Mouse (Mus musculus) forebrain, embryonic 16.5 days (tissue): ENCODE results near the gene Parp6. TPM values are rescaled to one million over a fixed set of nuclear protein-coding genes. Genes with fewer than 3 reads are reported as not detected.

Experiments
- ATAC-seq: fragments of 200-750 bp; cut with Nextera tagmentation; 2 replicates; pipeline ENCODE4 v1.8.0; 2017; ENCODE audit warnings: mild to moderate bottlenecking, moderate library complexity
- H3K27ac ChIP-seq: fragments of 300-500 bp; sonication (generic); 2 replicates; pipeline ENCODE4 v1.5.1; 2014; ENCODE audit warnings: low read length, control low read depth
- H3K27me3 ChIP-seq: fragments of 300-500 bp; sonication (generic); replicated peaks from 2 replicates; pipeline ENCODE4 v1.6.1; 2014; ENCODE audit warnings: low read length; ENCODE audit not compliant: control insufficient read depth, insufficient read depth
- H3K36me3 ChIP-seq: fragments of 300-500 bp; sonication (generic); 2 replicates; pipeline ENCODE4 v1.6.1; 2014; ENCODE audit not compliant: control insufficient read depth, insufficient read depth
- H3K4me1 ChIP-seq: fragments of 300-500 bp; sonication (generic); replicated peaks from 2 replicates; pipeline ENCODE4 v1.6.1; 2014; ENCODE audit warnings: low read length; ENCODE audit not compliant: control insufficient read depth, insufficient read depth
- H3K4me2 ChIP-seq: fragments of 300-500 bp; sonication (generic); 2 replicates; pipeline ENCODE4 v1.6.1; 2014; ENCODE audit warnings: mild to moderate bottlenecking, low read length, control low read depth
- H3K4me3 ChIP-seq: fragments of 300-500 bp; sonication (generic); replicated peaks from 2 replicates; pipeline ENCODE4 v1.5.1; 2014; ENCODE audit warnings: mild to moderate bottlenecking, low read length, control low read depth
- H3K9ac ChIP-seq: fragments of 300-500 bp; sonication (generic); replicated peaks from 2 replicates; pipeline ENCODE4 v1.6.1; 2014; ENCODE audit warnings: low read depth, low read length, control low read depth
- H3K9me3 ChIP-seq: fragments of 300-500 bp; sonication (generic); 2 replicates; pipeline ENCODE4 v1.6.1; 2016; ENCODE audit warnings: low read length; ENCODE audit not compliant: control insufficient read depth
- WGBS: fragments of 180-500 bp; shearing (Covaris S2); extraction: QIAGEN DNeasy Blood & Tissue Kit; methylation state at CpG from one replicate; pipeline ENCODE4 v1.1.7; 2014; 5-methylcytosine and 5-hydroxymethylcytosine counted together
- polyA plus RNA-seq: library from polyadenylated mRNA; unstranded; fragments of >200 nt; fragmentation: Nextera tagmentation; extraction: Ambion mirVana; gene quantifications from 2 replicates; pipeline ENCODE4 v1.2.1, GENCODE M21; 2015

Gene Parp6
- polyA plus RNA-seq, 1 experiment from 2014 or later, result 232 TPM

DNA sequence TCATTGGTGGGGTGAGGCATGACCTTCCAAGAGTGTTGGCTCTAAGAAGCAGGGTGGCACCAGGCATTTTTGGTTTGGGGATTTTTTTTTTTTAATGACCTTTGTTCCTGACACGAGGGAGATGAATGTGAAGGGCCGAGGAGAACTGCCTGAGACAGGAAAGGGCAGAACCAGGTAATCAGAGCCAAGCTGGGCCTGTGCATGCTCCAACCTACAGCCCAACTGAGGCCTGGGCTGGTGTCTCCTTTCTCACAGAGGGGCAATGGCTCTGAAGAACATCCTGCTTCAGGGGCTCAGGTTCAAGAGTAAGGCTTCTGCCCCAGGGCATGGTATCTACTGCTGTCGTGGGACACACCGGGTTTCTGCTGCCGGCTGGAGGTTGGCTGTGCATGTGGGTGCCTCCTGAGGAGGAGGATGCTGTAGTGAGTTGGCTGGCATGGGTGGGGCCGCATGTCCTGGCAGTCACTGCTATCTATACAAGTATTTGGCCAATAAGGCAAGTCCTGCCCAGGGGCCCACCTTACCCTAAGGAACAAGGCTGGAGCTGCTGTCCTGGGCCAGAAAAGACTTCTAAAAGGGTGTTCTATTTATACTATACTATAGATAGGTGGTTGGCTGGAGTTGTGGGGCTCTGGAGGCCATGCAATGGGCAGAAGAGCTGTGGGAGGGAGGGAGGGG, 44.4 kb downstream of the Parp6 start:
- Histone ChIP-seq H3K9ac (no peak overlapping the region), H3K4me2 (no peak overlapping the region)

DNA sequence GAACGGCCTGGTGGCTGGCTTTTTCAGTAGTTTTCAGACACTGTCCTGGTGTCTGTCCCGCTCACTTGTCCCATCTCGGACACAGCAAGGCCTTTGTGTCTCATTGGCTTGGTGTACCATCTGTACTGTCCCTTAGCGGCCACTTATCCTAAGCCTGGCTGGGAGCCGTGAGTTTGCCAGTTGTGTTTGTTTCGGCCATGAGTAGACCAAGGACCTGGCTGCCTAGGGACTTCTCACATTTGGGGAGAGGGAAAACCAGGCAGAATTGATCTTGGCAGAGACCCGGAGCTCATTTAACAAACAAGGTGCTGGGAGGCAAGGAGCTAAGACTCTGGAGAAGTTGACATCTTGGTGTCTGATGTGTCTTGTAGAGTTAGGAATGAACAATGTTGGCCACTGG, 46.1 kb downstream of the Parp6 start:
- WGBS, result 78% methylated on average over 7 of the region's 7 CpGs
- no peak for ATAC-seq
- Histone ChIP-seq H3K4me3 (no peak overlapping the region), H3K27ac (no peak overlapping the region), H3K27me3 (no peaks in the 10 kb centered on the region), H3K9ac (no peak overlapping the region), H3K4me2 (no peak overlapping the region), H3K9me3 (no peaks in the 10 kb centered on the region), H3K4me1 (peaks cover 55% of the 10 kb centered on the region), H3K36me3 (peaks cover 19% of the 10 kb centered on the region)

More for the DNA sequence above, 44.4 kb downstream of the Parp6 start:
- Histone ChIP-seq H3K27ac (no peak overlapping the region), H3K27me3 (no peaks in the 10 kb centered on the region), H3K4me3 (no peak overlapping the region), H3K9me3 (no peaks in the 10 kb centered on the region), H3K4me1 (peaks cover 55% of the 10 kb centered on the region), H3K36me3 (peaks cover 6% of the 10 kb centered on the region)
- no peak for ATAC-seq
- WGBS, result 63% methylated on average over 6 of the region's 6 CpGs

- no peak for ATAC-seq
- WGBS, result 55% methylated on average over 3 of the region's 3 CpGs
Observed at GRCm38 (mm10) chr9:59663957-59664356, 46.9 kb downstream of the Parp6 start.

DNA sequence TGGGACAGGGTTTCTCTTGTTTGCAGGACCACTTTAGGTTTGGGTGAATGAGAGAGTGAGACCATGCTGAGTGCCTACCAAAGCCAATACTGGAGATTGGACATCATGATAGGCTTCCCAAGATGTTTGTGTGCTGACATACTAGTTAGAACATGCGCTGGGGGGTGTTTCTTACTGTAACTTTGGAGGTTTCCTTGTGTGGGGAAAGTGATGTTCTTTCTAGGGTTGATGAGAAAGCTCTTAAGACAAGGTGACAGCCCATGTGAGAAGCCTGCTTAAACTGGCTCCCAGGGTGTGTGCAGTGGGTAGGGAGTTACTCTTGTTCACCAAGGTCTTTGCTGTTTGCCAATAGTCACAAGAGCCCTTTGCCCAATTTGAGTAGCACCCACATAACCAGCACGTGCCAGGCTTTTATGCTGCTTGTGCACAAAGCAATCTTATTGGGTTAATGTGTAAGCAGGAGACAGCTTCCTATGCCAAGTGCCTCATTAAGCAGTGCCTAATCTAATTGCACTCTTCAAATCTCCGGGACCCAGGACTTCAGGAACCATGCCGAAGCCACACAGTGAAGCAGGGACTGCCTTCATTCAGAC, 47.7 kb downstream of the Parp6 start:
- no peaks in the 10 kb centered on the region for H3K9me3 ChIP-seq
- H3K27me3 ChIP-seq, result no peaks in the 10 kb centered on the region
- 38% methylated on average over 4 of the region's 4 CpGs for WGBS
- H3K9ac ChIP-seq, result no peak overlapping the region
- H3K36me3 ChIP-seq, result peaks cover 28% of the 10 kb centered on the region
- no peak overlapping the region for H3K4me3 ChIP-seq
- peak; percentile 36 for ATAC-seq
- no peak overlapping the region for H3K4me2 ChIP-seq
- no peak overlapping the region for H3K27ac ChIP-seq
- H3K4me1 ChIP-seq, result peaks cover 40% of the 10 kb centered on the region

More at GRCm38 (mm10) chr9:59663957-59664356, 46.9 kb downstream of the Parp6 start:
- Histone ChIP-seq H3K9me3 (no peaks in the 10 kb centered on the region), H3K27ac (no peak overlapping the region), H3K4me3 (no peak overlapping the region), H3K4me2 (no peak overlapping the region), H3K27me3 (no peaks in the 10 kb centered on the region), H3K9ac (no peak overlapping the region), H3K36me3 (peaks cover 25% of the 10 kb centered on the region), H3K4me1 (peaks cover 48% of the 10 kb centered on the region)

DNA sequence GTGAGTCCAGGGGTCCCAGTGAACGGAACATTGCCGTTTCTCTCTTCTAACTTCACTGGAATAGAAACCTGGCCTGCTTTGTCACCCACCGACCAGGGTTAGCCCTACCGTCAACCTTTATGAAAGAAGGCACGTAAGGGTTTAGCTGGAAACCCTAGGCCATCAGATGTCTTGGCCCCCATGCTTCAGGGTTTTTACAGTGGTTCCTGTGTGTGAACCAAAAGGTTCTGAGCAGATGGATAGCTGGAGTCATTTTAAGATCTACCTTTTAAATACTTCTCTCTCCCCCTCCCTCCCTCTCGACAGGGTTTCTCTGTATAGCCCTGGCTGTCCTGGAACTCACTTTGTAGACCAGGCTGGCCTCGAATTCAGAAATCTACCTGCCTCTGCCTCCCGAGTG, 48.9 kb downstream of the Parp6 start:
- ATAC-seq, result no peak

GRCm38 (mm10) chr9:59666813-59667212, 49.7 kb downstream of the Parp6 start:
- WGBS, result 100% methylated on average over 1 of the region's 1 CpGs
- Histone ChIP-seq H3K4me2 (no peak overlapping the region), H3K27me3 (no peaks in the 10 kb centered on the region), H3K4me1 (peaks cover 20% of the 10 kb centered on the region), H3K9ac (no peak overlapping the region), H3K27ac (no peak overlapping the region), H3K36me3 (peaks cover 38% of the 10 kb centered on the region), H3K4me3 (no peak overlapping the region), H3K9me3 (no peaks in the 10 kb centered on the region)
- no peak for ATAC-seq

More for the DNA sequence above, 48.9 kb downstream of the Parp6 start:
- Histone ChIP-seq H3K9ac (no peak overlapping the region), H3K27ac (no peak overlapping the region), H3K36me3 (peaks cover 36% of the 10 kb centered on the region), H3K4me2 (no peak overlapping the region), H3K4me3 (no peak overlapping the region), H3K4me1 (peaks cover 28% of the 10 kb centered on the region), H3K9me3 (no peaks in the 10 kb centered on the region), H3K27me3 (no peaks in the 10 kb centered on the region)
- WGBS, result 86% methylated on average over 8 of the region's 8 CpGs

- Histone ChIP-seq H3K4me3 (no peak overlapping the region), H3K36me3 (peaks cover 42% of the 10 kb centered on the region), H3K4me1 (peaks cover 16% of the 10 kb centered on the region), H3K9me3 (no peaks in the 10 kb centered on the region), H3K27ac (no peak overlapping the region), H3K9ac (no peak overlapping the region), H3K4me2 (no peak overlapping the region), H3K27me3 (no peaks in the 10 kb centered on the region)
- peak; percentile 47 for ATAC-seq
- 58% methylated on average over 4 of the region's 4 CpGs for WGBS
Observed at GRCm38 (mm10) chr9:59667250-59667649, 50.2 kb downstream of the Parp6 start.

DNA sequence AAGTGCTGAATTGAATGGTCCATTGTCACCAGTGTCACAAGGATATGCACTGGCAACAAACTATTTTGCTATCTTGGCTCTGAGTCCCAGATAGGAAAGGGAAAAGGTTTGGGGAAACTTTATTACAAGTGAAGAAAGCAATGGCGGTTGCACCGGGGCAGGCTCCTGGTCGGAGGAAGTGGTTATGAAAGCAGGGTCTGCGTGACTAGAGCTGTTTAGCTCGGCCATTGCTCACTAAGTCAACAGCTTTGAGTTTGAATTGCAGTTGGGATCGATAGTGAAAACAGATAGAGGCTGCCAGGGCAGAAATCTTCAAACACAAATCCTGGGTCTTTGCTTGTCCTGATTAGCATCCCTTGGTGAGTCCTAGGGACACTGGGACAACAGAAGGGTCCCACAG, 50.8 kb downstream of the Parp6 start:
- ATAC-seq, result no peak
- Histone ChIP-seq H3K9me3 (no peaks in the 10 kb centered on the region), H3K27ac (no peak overlapping the region), H3K27me3 (no peaks in the 10 kb centered on the region), H3K4me2 (no peak overlapping the region), H3K9ac (no peak overlapping the region), H3K36me3 (peaks cover 48% of the 10 kb centered on the region), H3K4me3 (no peak overlapping the region), H3K4me1 (peaks cover 14% of the 10 kb centered on the region)
- whole genome bisulfite sequencing, result 84% methylated on average over 6 of the region's 6 CpGs

GRCm38 (mm10) chr9:59668473-59668872, 51.4 kb downstream of the Parp6 start:
- ATAC-seq, result no peak
- 75% methylated on average over 7 of the region's 7 CpGs for WGBS
- no peak overlapping the region for H3K9ac ChIP-seq
- no peak overlapping the region for H3K27ac ChIP-seq
- H3K4me2 ChIP-seq, result no peak overlapping the region
- peaks cover 14% of the 10 kb centered on the region for H3K4me1 ChIP-seq
- no peaks in the 10 kb centered on the region for H3K27me3 ChIP-seq
- no peaks in the 10 kb centered on the region for H3K9me3 ChIP-seq
- H3K36me3 ChIP-seq, result peaks cover 53% of the 10 kb centered on the region
- no peak overlapping the region for H3K4me3 ChIP-seq
